ENCODE assay signal across 20 mouse cellular contexts in genomic region chr13:45992953-45993352, GRCm38 (mm10). TPM values are rescaled to one million over a fixed set of nuclear protein-coding genes. Genes with fewer than 3 reads are reported as not detected.
DNase-seq lines count a peak whose midpoint lies in the region; ATAC-seq and TF ChIP-seq lines count a peak whose summit lies in the region.
"Had no signal": no experiment of that assay in that cellular context is flagged by ENCODE, and none has a peak within 500 bp of the region (broad histone marks: within the 10 kb centered on the region; RNA-seq: fewer than 3 reads in every experiment).

No protein-coding gene starts in this region.

- no peak overlapping the region for H3K4me3 ChIP-seq in layer of hippocampus, adult 2 months
- H3K4me3 ChIP-seq: embryonic facial prominence, embryonic 10.5 days; embryonic facial prominence, embryonic 12.5 days; forebrain, embryonic 13.5 days; forebrain, embryonic 15.5 days had no signal

- TF ChIP-seq CTCF in layer of hippocampus, adult 2 months (conservative IDR thresholded peaks at IDR 0.05), result no peak

- peak overlapping the region; percentile 4; the same call in 1 of the 2 replicates for H3K27ac ChIP-seq in layer of hippocampus, adult 2 months
- H3K27ac ChIP-seq: embryonic facial prominence, embryonic 10.5 days; embryonic facial prominence, embryonic 12.5 days; forebrain, embryonic 13.5 days; forebrain, embryonic 15.5 days had no signal

- no peak for DNase-seq in frontal cortex, adult 2 months (ENCODE audit: extremely low spot score in 1 of 2, low spot score in 1 of 2)
- no peak for DNase-seq in layer of hippocampus, adult 2 months (ENCODE audit: low spot score in 2 of 2)
- DNase-seq in layer of hippocampus, postnatal 36 days, result no peak
- peak; percentile 54 for DNase-seq in brain, adult 2 months (ENCODE audit: low read depth, low spot score)
- DNase-seq: adrenal gland, adult 2 months; adrenal gland, postnatal 10 days; adrenal gland, postnatal 25 days; B cell, adult 2 months; cerebellum, adult 11-12 months; cerebellum, adult 2 months; cerebellum, adult 9-10 months; cerebellum, postnatal 10 days; cerebellum, postnatal 25 days; forebrain, postnatal 0 days had no signal

- peak; percentile 78; the same call in 1 of the 2 replicates for ATAC-seq in frontal cortex, adult (ENCODE audit: low TSS enrichment)
- ATAC-seq: CD4-positive, CD25-positive, alpha-beta regulatory T cell, adult 4 months; forebrain, embryonic 13.5 days; forebrain, embryonic 15.5 days; forebrain, postnatal 0 days had no signal

RNA-seq across cellular contexts. Expression of gene Atxn1, which starts 28.1 kb away (rescaled TPM):
- polyA plus RNA-seq in frontal cortex, adult 2 months (2012; rRNA removed), result 26.9 and 27.3 TPM in 2 replicates
- 100 to 1,000 TPM; 128 to 131 TPM for total RNA-seq in layer of hippocampus, adult 2 months (2021)
- total RNA-seq in layer of hippocampus, postnatal 36 days (2021), result 100 to 1,000 TPM; 126 to 156 TPM
